Mouse (Mus musculus): ENCODE data around the gene Fam219a.

GRCm38 (mm10) chr4:41471384-41471689, 98.0 kb downstream of the Fam219a start:
- TF ChIP-seq CTCF (IDR thresholded peaks at IDR 0.05; ENCODE audit: insufficient read depth, low read depth, low read length) = no peak
- no peak for TF ChIP-seq POLR2A (IDR thresholded peaks at IDR 0.05; ENCODE audit: insufficient read depth, low read depth, low read length)
